Mouse (Mus musculus) heart, adult 2 months (tissue): Measurements from ENCODE around the gene Fam222b.

Experiments used
- CTCF ChIP-seq: fragments of 200-600 bp; IDR thresholded peaks from 2 replicates; pipeline ENCODE4 v1.8.1; 2022; ENCODE audit warnings: antibody characterized with exemption, mild to moderate bottlenecking, moderate library complexity
- EP300 ChIP-seq: fragments of 200-500 bp; IDR thresholded peaks from 2 replicates; pipeline ENCODE4 v1.6.1; 2011; ENCODE audit warnings: low read depth, low read length, control low read depth; ENCODE audit not compliant: insufficient read depth

- TF ChIP-seq CTCF (no peak), EP300 (no peak)
These were observed 88.0 kb downstream of the Fam222b start for GRCm38 (mm10) chr11:78182450-78182849.
